Mouse (Mus musculus) thymus, postnatal 0 days (tissue): ENCODE results near the gene Opcml. TPM values are rescaled to one million over a fixed set of nuclear protein-coding genes. Genes with fewer than 3 reads are reported as not detected.

Experiments
- DNase-seq: peaks from one replicate; pipeline ENCODE4 v3.0.0-alpha.2; 2015; ENCODE audit warnings: low spot score
- polyA plus RNA-seq: library from polyadenylated mRNA; unstranded; fragments of >200 nt; fragmentation: Nextera tagmentation; extraction: Ambion mirVana; gene quantifications from 2 replicates; pipeline ENCODE4 v1.2.1, GENCODE M21; 2015

Opcml gene
- polyA plus RNA-seq, 1 experiment from 2014 or later = 10.8 TPM

GRCm38 (mm10) chr9:28737955-28738354, 947.4 kb downstream of the Opcml start:
- DNase-seq = no peak

DNA sequence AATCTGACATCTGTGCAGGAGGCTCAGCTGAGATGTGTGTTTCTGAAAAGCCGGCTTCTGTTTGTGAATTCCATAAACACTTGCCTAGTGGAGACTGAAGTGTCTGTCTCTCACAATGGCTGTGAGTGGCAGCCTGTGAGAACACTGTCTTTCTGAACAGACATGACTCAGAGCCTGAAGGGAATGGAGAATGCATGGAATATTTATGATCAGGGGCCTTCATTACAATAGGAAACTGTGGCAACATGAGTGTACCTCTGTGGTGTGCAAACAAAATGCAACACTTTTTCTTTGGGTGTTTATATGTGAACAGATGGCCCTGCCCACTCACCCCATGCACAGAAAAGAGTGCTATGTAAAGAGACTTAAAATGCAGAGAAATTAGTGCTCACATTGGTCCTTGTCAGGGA, 947.9 kb downstream of the Opcml start:
- no peak for DNase-seq

DNA sequence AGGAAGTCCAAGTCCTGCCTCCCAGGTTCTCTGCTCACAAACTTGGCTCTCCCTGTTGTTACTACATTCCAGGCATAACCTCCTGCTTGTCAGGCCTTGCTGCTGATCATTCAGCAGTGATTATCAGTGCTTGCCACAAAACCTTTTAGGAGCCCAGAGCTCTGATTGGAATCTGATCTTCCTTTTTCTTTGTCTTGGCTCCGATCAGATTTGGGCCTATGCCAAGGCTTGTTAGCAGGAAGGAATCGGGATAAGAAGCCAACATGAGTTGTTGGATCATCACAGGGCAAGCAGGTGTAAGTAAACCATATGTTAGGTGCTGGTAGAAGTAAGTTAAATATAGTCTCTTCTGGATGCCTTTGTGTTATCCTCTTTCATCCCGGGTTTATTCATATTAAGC, 954.2 kb downstream of the Opcml start:
- DNase-seq = no peak

- DNase-seq = no peak
Observed at GRCm38 (mm10) chr9:28748902-28749301, 958.3 kb downstream of the Opcml start.

GRCm38 (mm10) chr9:28752908-28753307, 962.3 kb downstream of the Opcml start:
- DNase-seq = no peak

DNA sequence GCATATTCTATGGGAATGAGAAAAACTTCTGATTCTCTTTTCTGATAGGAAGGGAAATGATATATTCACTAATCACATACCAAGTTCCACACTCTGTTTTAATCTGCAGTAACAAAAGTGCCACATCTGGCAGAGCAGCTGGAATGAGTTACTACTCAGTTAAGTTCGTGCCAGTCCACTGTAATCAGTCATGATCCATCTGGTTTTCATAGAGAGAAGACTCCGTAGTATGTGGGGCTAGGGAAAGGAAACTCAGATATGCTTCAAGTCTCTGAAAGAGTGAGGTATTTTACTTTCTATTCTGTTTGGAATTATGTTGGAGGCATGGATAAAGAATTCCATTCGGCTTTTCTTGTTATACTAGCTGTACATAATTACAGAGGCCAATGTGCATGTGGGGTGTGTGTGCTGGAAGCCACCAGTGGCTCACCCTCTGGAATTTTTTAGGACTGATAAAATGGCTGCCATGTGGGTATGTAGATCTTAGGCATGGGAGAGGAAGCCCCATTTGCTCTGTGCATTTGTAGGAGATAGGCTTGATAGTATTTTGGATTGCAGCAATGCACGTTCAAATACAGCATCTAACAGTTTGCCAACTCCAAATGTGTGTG, 966.4 kb downstream of the Opcml start:
- no peak for DNase-seq

DNA sequence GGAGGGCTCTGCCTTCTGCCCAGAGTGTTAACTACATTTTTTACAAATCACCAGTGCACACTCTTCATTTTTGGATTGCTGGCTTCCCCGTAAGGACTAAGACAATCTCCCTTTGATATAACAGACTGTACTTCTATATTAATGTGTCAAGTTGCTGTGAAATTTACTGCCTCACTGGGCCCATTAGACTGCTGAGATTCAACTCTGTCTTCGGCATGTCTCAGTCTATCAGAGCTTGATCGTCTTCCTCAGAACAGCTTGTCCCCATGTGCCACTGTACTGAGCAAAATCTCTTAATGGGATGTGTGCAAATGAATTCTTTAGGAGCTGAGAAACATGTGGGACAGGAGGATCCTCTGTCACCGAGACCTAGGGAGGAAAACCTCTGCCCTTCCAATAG, 970.9 kb downstream of the Opcml start:
- DNase-seq = no peak

GRCm38 (mm10) chr9:28764149-28764548, 973.6 kb downstream of the Opcml start:
- no peak for DNase-seq

- no peak for DNase-seq
Observed at GRCm38 (mm10) chr9:28776517-28777503, 986.2 kb downstream of the Opcml start.

DNA sequence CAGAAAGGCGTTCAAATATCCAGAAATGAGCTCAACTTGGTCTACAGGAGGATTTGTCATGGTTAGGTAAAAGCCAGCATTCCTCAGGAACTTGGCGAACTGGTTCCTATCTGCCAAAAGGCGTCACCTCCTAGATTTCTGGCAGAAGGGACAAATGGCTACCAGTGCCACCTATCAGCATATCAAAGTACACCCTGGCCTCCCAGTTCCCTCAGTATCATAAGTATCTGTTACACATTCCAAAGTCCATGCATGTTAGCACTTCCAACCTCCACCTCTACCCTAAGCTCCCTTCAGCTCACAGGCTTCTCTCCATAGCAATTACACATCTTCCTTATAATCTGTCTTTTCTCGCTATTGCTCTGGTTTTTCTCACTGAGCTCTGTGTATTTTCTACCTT, 993.3 kb downstream of the Opcml start:
- no peak for DNase-seq

DNA sequence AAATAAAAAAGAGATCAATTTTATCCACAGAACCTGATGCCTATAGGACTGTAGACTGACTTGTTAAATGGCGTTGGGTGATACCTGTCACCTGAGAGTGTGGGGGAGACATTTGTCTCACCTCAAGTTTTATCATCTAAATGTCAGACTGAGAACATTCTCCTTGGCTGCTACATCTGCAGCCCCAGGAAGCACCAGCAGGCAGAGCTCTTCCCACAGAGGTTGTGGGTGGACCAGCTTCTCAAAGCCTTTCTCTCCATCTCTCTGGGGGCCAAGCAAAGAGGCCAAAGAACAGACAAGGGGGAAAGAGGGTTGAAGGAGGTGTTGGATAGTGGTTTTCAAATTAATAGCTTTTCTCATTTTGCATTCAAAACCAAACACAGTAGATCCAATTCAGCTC, 998.9 kb downstream of the Opcml start:
- DNase-seq = no peak

- no peak for DNase-seq
Observed at GRCm38 (mm10) chr9:28800100-28800499, 1009.5 kb downstream of the Opcml start.

- DNase-seq = no peak
Observed at GRCm38 (mm10) chr9:28806666-28807065, 1016.1 kb downstream of the Opcml start.

- DNase-seq = no peak
Observed at GRCm38 (mm10) chr9:28822060-28822459, 1031.5 kb downstream of the Opcml start.

DNA sequence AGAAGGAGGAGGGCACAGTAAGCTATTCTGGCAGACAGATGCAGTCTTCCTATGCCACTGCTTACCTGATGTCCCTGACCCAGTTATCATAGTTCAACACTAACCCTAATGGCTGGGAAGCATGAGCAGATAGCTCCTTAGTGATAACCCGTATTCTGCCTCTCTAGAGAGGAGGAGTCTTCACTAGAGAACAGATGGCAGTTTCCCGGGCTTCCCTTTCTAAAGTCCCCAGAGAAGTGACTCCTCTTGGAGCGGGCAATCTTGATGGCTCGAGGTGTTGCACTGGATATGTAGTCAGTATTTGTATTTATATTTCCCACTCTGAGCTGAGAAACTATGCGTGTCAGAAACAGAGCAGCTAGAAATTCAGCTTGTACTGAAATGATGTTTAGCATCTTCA, 1031.9 kb downstream of the Opcml start:
- no peak for DNase-seq

DNA sequence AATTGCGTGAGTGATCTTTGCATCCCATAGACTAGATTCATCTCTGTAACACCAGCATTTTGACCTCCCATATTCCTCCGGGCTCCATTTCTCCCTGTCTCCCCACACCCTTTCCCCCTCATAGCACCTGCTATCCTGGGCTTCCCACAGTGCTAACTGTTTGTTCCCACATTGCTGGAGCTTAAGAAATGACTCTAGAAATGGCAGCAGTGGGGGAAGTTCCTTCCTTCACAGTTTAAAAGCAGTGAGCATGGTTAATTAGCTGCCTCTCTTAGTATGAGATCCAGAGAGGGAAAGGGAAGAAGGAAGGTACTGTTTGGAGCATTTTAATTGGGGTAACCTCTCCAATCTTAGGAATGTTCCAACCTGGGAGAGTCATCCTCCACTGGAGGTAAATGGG, 1035.2 kb downstream of the Opcml start:
- no peak for DNase-seq

DNA sequence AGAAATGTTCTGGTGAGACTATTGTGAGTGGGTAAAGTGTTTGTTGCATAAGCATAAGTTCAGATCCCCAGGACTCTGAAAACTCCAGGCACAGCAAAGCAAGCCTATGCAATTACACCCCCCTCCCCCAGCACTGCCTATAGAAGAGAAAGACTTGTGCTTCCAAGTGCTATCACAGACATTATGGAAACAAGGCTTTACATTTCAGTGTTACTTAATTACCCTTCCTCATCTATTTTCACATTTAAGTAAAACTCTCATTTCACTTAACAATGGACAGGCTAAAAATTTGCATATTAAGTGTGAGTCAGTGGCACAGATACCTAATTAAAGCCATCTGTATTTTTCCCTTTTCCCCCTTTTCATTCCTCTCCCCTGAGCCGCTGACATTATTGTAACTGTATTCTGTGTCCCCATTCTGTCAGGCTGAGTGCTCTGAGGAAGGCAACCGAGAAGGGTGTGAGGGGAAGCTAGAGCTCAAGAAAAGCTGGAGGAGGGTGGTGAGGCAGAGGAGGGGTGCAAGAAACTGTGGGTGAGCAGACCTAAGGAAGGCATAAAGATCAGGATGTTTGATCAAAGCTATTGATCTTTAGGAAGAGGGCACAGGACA, 1055.5 kb downstream of the Opcml start:
- no peak for DNase-seq

- no peak for DNase-seq
Observed at GRCm38 (mm10) chr9:28855826-28856225, 1065.3 kb downstream of the Opcml start.

DNA sequence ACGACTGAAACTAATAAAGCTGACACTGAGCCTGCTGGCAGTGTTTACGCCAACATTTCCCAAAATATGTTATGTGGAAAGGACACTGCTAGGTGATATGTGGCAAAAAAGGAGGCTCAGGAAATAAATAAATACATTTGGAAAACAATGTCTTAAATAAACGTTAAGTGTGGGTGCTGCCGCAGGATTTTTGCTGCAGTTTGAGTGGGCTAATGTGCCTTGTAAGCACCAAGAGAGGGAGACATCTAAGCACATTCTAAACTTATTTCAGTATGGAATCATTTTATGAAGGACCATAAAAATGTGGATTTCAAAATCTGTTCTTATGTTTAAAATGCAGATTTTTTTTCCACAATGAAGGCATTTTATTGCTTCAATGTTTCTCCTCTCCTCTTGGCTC, 1071.4 kb downstream of the Opcml start:
- no peak for DNase-seq

DNA sequence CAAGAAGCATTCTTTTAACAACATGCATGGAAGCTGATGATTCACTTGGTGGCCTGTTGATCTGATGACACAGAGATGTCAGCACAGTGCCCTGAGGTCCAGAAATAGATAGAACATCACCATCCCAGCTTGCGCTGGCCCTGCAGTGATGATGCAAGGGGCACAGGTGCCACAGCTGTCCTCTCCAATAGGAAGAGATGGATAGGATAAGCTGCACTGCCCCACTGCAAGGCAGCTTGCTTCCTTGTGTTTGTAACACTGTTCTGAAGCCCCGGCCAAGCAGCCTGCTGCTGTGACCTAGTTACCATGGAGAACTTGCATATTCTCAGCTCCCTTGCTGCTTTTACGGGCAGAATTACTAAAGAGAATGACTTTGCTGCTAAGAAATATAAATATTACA, 1076.7 kb downstream of the Opcml start:
- DNase-seq = no peak

GRCm38 (mm10) chr9:28870478-28870877, 1079.9 kb downstream of the Opcml start:
- DNase-seq = no peak

- DNase-seq = no peak
Observed at GRCm38 (mm10) chr9:28882566-28882965, 1092.0 kb downstream of the Opcml start.
